Mouse (Mus musculus): ENCODE data around the gene Card14. TPM values are rescaled to one million over a fixed set of nuclear protein-coding genes. Genes with fewer than 3 reads are reported as not detected.
A peak's percentile ranks its signal among the peaks of the same experiment; 100 is the strongest.
"Not testable (repeated sequence)": the region's sequence is repeated elsewhere in the genome, so short reads cannot be mapped to it uniquely, and the experiment has no call there.

The Card14 gene
- 0.09 and 0.18 TPM in 2 replicates for polyA plus RNA-seq (2015; fragmentation: Nextera tagmentation; extraction: Ambion mirVana)

- H3K36me3 ChIP-seq = no peaks in the 10 kb centered on the region
- WGBS = 35% methylated on average over 1 of the region's 1 CpGs
- H3K4me1 ChIP-seq = no peaks in the 10 kb centered on the region
- no peaks in the 10 kb centered on the region for H3K9me3 ChIP-seq
- no peak within 1 kb of the TSS for H3K9ac ChIP-seq (replicated peaks)
- no peak within 1 kb of the TSS for H3K4me2 ChIP-seq (replicated peaks)
- H3K4me3 ChIP-seq = no peak within 1 kb of the TSS
- no peaks in the 10 kb centered on the region; the same call in 1 of the 2 replicates for H3K27me3 ChIP-seq
- no peak for ATAC-seq (replicated peaks)
- H3K27ac ChIP-seq (replicated peaks) = no peak within 1 kb of the TSS
Observed at GRCm38 (mm10) chr11:119307658-119307867, at the start of gene Card14. TSS of gene Card14 (plus strand) at chr11:119307768.

GRCm38 (mm10) chr11:119258216-119258571, 49.4 kb upstream of the Card14 start:
- WGBS = 75% methylated on average over 9 of the region's 9 CpGs
- H3K4me3 ChIP-seq = peak overlapping the region; percentile 30
- peaks cover 2% of the 10 kb centered on the region; the same call in 1 of the 2 replicates for H3K4me1 ChIP-seq
- H3K4me2 ChIP-seq (replicated peaks) = peak overlapping the region; percentile 46
- no peak for ATAC-seq (replicated peaks)
- no peak overlapping the region for H3K9ac ChIP-seq (replicated peaks)
- no peaks in the 10 kb centered on the region for H3K27me3 ChIP-seq
- peak overlapping the region; percentile 31; the same call in 1 of the 2 replicates for H3K27ac ChIP-seq (replicated peaks)
- H3K9me3 ChIP-seq = no peaks in the 10 kb centered on the region
- H3K36me3 ChIP-seq = peaks cover 2% of the 10 kb centered on the region; the same call in 1 of the 2 replicates

- ATAC-seq (replicated peaks) = peak; percentile 60
- H3K9ac ChIP-seq (replicated peaks) = no peak overlapping the region; the same call in 1 of the 2 replicates
Observed at GRCm38 (mm10) chr11:119258572-119259322, 48.8 kb upstream of the Card14 start.

GRCm38 (mm10) chr11:119259977-119260376, 47.6 kb upstream of the Card14 start:
- Histone ChIP-seq H3K9me3 (no peaks in the 10 kb centered on the region), H3K27me3 (no peaks in the 10 kb centered on the region), H3K9ac (replicated peaks) (no peak overlapping the region), H3K36me3 (peaks cover 3% of the 10 kb centered on the region; the same call in 1 of the 2 replicates), H3K4me1 (no peaks in the 10 kb centered on the region), H3K27ac (replicated peaks) (no peak overlapping the region), H3K4me2 (replicated peaks) (no peak overlapping the region), H3K4me3 (no peak overlapping the region)
- ATAC-seq (replicated peaks) = no peak
- WGBS = 88% methylated on average over 8 of the region's 8 CpGs

More at GRCm38 (mm10) chr11:119258572-119259322, 48.8 kb upstream of the Card14 start:
- 64% methylated on average over 23 of the region's 23 CpGs for WGBS
- Histone ChIP-seq H3K4me2 (replicated peaks) (peak overlapping the region; percentile 46), H3K4me1 (no peaks in the 10 kb centered on the region), H3K36me3 (peaks cover 3% of the 10 kb centered on the region; the same call in 1 of the 2 replicates), H3K4me3 (peak overlapping the region; percentile 30), H3K9me3 (no peaks in the 10 kb centered on the region), H3K27ac (replicated peaks) (peak overlapping the region; percentile 31; the same call in 1 of the 2 replicates), H3K27me3 (no peaks in the 10 kb centered on the region)

GRCm38 (mm10) chr11:119264413-119264812, 43.2 kb upstream of the Card14 start:
- Histone ChIP-seq H3K9ac (replicated peaks) (no peak overlapping the region), H3K4me3 (no peak overlapping the region), H3K9me3 (no peaks in the 10 kb centered on the region), H3K36me3 (0 out of 2 replicates have a peak, but pooled peaks cover 3% of the 10 kb centered on the region), H3K27me3 (no peaks in the 10 kb centered on the region), H3K27ac (replicated peaks) (no peak overlapping the region), H3K4me2 (replicated peaks) (no peak overlapping the region), H3K4me1 (peaks cover 20% of the 10 kb centered on the region)
- ATAC-seq (replicated peaks) = no peak
- WGBS = 94% methylated on average over 13 of the region's 13 CpGs

- Histone ChIP-seq H3K27ac (replicated peaks) (no peak overlapping the region), H3K4me2 (replicated peaks) (no peak overlapping the region), H3K9me3 (no peaks in the 10 kb centered on the region), H3K36me3 (0 out of 2 replicates have a peak, but pooled peaks cover 3% of the 10 kb centered on the region), H3K9ac (replicated peaks) (no peak overlapping the region), H3K4me3 (no peak overlapping the region), H3K27me3 (no peaks in the 10 kb centered on the region), H3K4me1 (peaks cover 26% of the 10 kb centered on the region)
- WGBS = 80% methylated on average over 7 of the region's 7 CpGs
- ATAC-seq (replicated peaks) = no peak
Observed at GRCm38 (mm10) chr11:119265811-119266210, 41.8 kb upstream of the Card14 start.

GRCm38 (mm10) chr11:119267241-119267674, 40.3 kb upstream of the Card14 start:
- Histone ChIP-seq H3K27me3 (no peaks in the 10 kb centered on the region), H3K9me3 (no peaks in the 10 kb centered on the region), H3K9ac (replicated peaks) (peak overlapping the region; percentile 73), H3K4me1 (peaks cover 26% of the 10 kb centered on the region), H3K36me3 (peaks cover 8% of the 10 kb centered on the region; the same call in 1 of the 2 replicates), H3K4me3 (peak overlapping the region; percentile 83; the same call in 1 of the 2 replicates), H3K4me2 (replicated peaks) (peak overlapping the region; percentile 64), H3K27ac (replicated peaks) (peak overlapping the region; percentile 38; the same call in 1 of the 2 replicates)
- ATAC-seq (replicated peaks) = peak; percentile 14
- WGBS = 37% methylated on average over 6 of the region's 6 CpGs

- H3K4me3 ChIP-seq = peak within 1 kb of the TSS; percentile 83
- peak within 1 kb of the TSS; percentile 38; the same call in 1 of the 2 replicates for H3K27ac ChIP-seq (replicated peaks)
- peaks cover 8% of the 10 kb centered on the region; the same call in 1 of the 2 replicates for H3K36me3 ChIP-seq
- peak within 1 kb of the TSS; percentile 73 for H3K9ac ChIP-seq (replicated peaks)
- peaks cover 26% of the 10 kb centered on the region for H3K4me1 ChIP-seq
- peak within 1 kb of the TSS; percentile 64 for H3K4me2 ChIP-seq (replicated peaks)
- H3K27me3 ChIP-seq = no peaks in the 10 kb centered on the region
- H3K9me3 ChIP-seq = no peaks in the 10 kb centered on the region
- WGBS = 3% methylated on average over 52 of the region's 52 CpGs
- peak; percentile 87 for ATAC-seq (replicated peaks)
Observed at GRCm38 (mm10) chr11:119267768-119268556, 39.6 kb upstream of the Card14 start, which contains the start of gene Gaa. TSS of gene Gaa (plus strand) at chr11:119267887.

- Histone ChIP-seq H3K4me2 (replicated peaks) (peak overlapping the region; percentile 64), H3K27me3 (no peaks in the 10 kb centered on the region), H3K9ac (replicated peaks) (peak overlapping the region; percentile 73), H3K27ac (replicated peaks) (no peak overlapping the region), H3K9me3 (no peaks in the 10 kb centered on the region), H3K4me1 (peaks cover 26% of the 10 kb centered on the region), H3K36me3 (peaks cover 8% of the 10 kb centered on the region; the same call in 1 of the 2 replicates), H3K4me3 (peak overlapping the region; percentile 83)
- 71% methylated on average over 16 of the region's 16 CpGs for WGBS
- no peak for ATAC-seq (replicated peaks)
Observed at GRCm38 (mm10) chr11:119268557-119269195, 38.9 kb upstream of the Card14 start.

GRCm38 (mm10) chr11:119272492-119272891, 35.1 kb upstream of the Card14 start:
- Histone ChIP-seq H3K4me1 (peaks cover 22% of the 10 kb centered on the region), H3K36me3 (peaks cover 29% of the 10 kb centered on the region)
- not testable (repeated sequence) for H3K9ac ChIP-seq (replicated peaks); H3K27ac ChIP-seq (replicated peaks); H3K4me2 ChIP-seq (replicated peaks); H3K9me3 ChIP-seq; H3K4me3 ChIP-seq; ATAC-seq (replicated peaks); H3K27me3 ChIP-seq
- 64% methylated on average over 3 of the region's 3 CpGs for WGBS

GRCm38 (mm10) chr11:119273186-119273930, 34.2 kb upstream of the Card14 start:
- H3K27me3 ChIP-seq = no peaks in the 10 kb centered on the region
- no peak overlapping the region for H3K4me2 ChIP-seq (replicated peaks)
- no peak overlapping the region for H3K9ac ChIP-seq (replicated peaks)
- no peaks in the 10 kb centered on the region for H3K9me3 ChIP-seq
- no peak overlapping the region for H3K27ac ChIP-seq (replicated peaks)
- 89% methylated on average over 8 of the region's 8 CpGs for WGBS
- H3K4me1 ChIP-seq = peaks cover 15% of the 10 kb centered on the region
- ATAC-seq (replicated peaks) = no peak
- peaks cover 29% of the 10 kb centered on the region for H3K36me3 ChIP-seq
- H3K4me3 ChIP-seq = no peak overlapping the region

Measured in forebrain, embryonic 15.5 days (tissue).